Comparison of ENCODE assay signal across 28 mouse cellular contexts in genomic region chr1:34211704-34212103, GRCm38 (mm10).
DNase-seq lines count a peak whose midpoint lies in the region; ATAC-seq and TF ChIP-seq lines count a peak whose summit lies in the region.
"Had no signal": no experiment of that assay in that cellular context is flagged by ENCODE, and none has a peak within 500 bp of the region (broad histone marks: within the 10 kb centered on the region; RNA-seq: fewer than 3 reads in every experiment).

No protein-coding gene starts in this region.

- no peak for TF ChIP-seq CTCF in hindbrain, postnatal 0 days (IDR thresholded peaks at IDR 0.05; ENCODE audit: low read depth)

- peaks cover 50% of the 10 kb centered on the region for H3K36me3 ChIP-seq in hindbrain, embryonic 12.5 days
- peaks cover 52% of the 10 kb centered on the region for H3K36me3 ChIP-seq in hindbrain, postnatal 0 days (ENCODE audit: insufficient read depth, low read length)
- no peaks in the 10 kb centered on the region; the same call in 1 of the 2 replicates for H3K36me3 ChIP-seq in midbrain, embryonic 11.5 days (ENCODE audit: control insufficient read depth, insufficient read depth, low read length)
- peaks cover 62% of the 10 kb centered on the region for H3K36me3 ChIP-seq in midbrain, embryonic 14.5 days (ENCODE audit: control insufficient read depth, insufficient read depth, low read length)

- WGBS in hindbrain, embryonic 12.5 days, result 62% methylated on average over 3 of the region's 3 CpGs
- 42% methylated on average over 3 of the region's 3 CpGs for WGBS in hindbrain, postnatal 0 days
- WGBS in midbrain, embryonic 11.5 days, result 28% methylated on average over 3 of the region's 3 CpGs
- WGBS in midbrain, embryonic 14.5 days, result 10% methylated on average over 3 of the region's 3 CpGs

- H3K9me3 ChIP-seq in hindbrain, embryonic 12.5 days (replicated peaks), result no peaks in the 10 kb centered on the region
- H3K9me3 ChIP-seq in hindbrain, postnatal 0 days (ENCODE audit: low read length), result no peaks in the 10 kb centered on the region
- no peaks in the 10 kb centered on the region for H3K9me3 ChIP-seq in midbrain, embryonic 11.5 days (ENCODE audit: control insufficient read depth, low read length)
- no peaks in the 10 kb centered on the region for H3K9me3 ChIP-seq in midbrain, embryonic 14.5 days (ENCODE audit: control insufficient read depth, low read length)
- H3K9me3 ChIP-seq: hindbrain, embryonic 10.5 days; intestine, embryonic 15.5 days; limb, embryonic 10.5 days; limb, embryonic 15.5 days; neural tube, embryonic 12.5 days had no signal

- 0 out of 2 replicates have a peak, but pooled peaks have one; percentile 35 for ATAC-seq in hindbrain, embryonic 12.5 days (ENCODE audit: low FRiP score)
- no peak for ATAC-seq in hindbrain, postnatal 0 days
- ATAC-seq in midbrain, embryonic 11.5 days (ENCODE audit: low FRiP score), result peak; percentile 86
- peak; percentile 27; the same call in 1 of the 2 replicates for ATAC-seq in midbrain, embryonic 14.5 days (ENCODE audit: low FRiP score, low TSS enrichment)
- ATAC-seq: CD4-positive, CD25-positive, alpha-beta regulatory T cell, adult 4 months; forebrain, embryonic 14.5 days; hindbrain, embryonic 16.5 days; intestine, embryonic 15.5 days had no signal

- no peak overlapping the region for H3K27ac ChIP-seq in hindbrain, embryonic 12.5 days
- no peak overlapping the region for H3K27ac ChIP-seq in hindbrain, postnatal 0 days
- no peak overlapping the region for H3K27ac ChIP-seq in midbrain, embryonic 11.5 days (ENCODE audit: low read depth, low read length)
- no peak overlapping the region for H3K27ac ChIP-seq in midbrain, embryonic 14.5 days (replicated peaks; ENCODE audit: low read depth, low read length)
- H3K27ac ChIP-seq: gastrocnemius, adult 2 months; hindbrain, embryonic 10.5 days; intestine, embryonic 15.5 days; kidney, postnatal 0 days; limb, embryonic 10.5 days; limb, embryonic 15.5 days; liver, embryonic 14.5 days; neural tube, embryonic 12.5 days had no signal

- no peaks in the 10 kb centered on the region for H3K27me3 ChIP-seq in hindbrain, embryonic 12.5 days
- no peaks in the 10 kb centered on the region for H3K27me3 ChIP-seq in hindbrain, postnatal 0 days (ENCODE audit: insufficient read depth, low read length)
- peaks cover 9% of the 10 kb centered on the region for H3K27me3 ChIP-seq in midbrain, embryonic 11.5 days (ENCODE audit: control insufficient read depth, insufficient read depth, low read length)
- H3K27me3 ChIP-seq in midbrain, embryonic 14.5 days (ENCODE audit: control insufficient read depth, insufficient read depth, low read length), result no peaks in the 10 kb centered on the region
- H3K27me3 ChIP-seq: intestine, embryonic 15.5 days; limb, embryonic 15.5 days; neural tube, embryonic 12.5 days had no signal

- H3K4me3 ChIP-seq in hindbrain, embryonic 12.5 days, result no peak overlapping the region
- H3K4me3 ChIP-seq in hindbrain, postnatal 0 days (ENCODE audit: low read length), result no peak overlapping the region
- H3K4me3 ChIP-seq in midbrain, embryonic 11.5 days (ENCODE audit: low read depth, low read length), result no peak overlapping the region
- H3K4me3 ChIP-seq in midbrain, embryonic 14.5 days (replicated peaks; ENCODE audit: low read depth, low read length), result no peak overlapping the region
- H3K4me3 ChIP-seq: gastrocnemius, adult 2 months; hindbrain, embryonic 10.5 days; intestine, embryonic 15.5 days; limb, embryonic 10.5 days; limb, embryonic 15.5 days; myocyte; neural tube, embryonic 12.5 days had no signal

- H3K9ac ChIP-seq in hindbrain, embryonic 12.5 days, result no peak overlapping the region
- no peak overlapping the region for H3K9ac ChIP-seq in hindbrain, postnatal 0 days (replicated peaks; ENCODE audit: low read length)
- H3K9ac ChIP-seq in midbrain, embryonic 11.5 days (ENCODE audit: low read length), result no peak overlapping the region
- no peak overlapping the region for H3K9ac ChIP-seq in midbrain, embryonic 14.5 days (replicated peaks; ENCODE audit: low read length)
- H3K9ac ChIP-seq: intestine, embryonic 15.5 days; limb, embryonic 15.5 days; liver, embryonic 14.5 days; neural tube, embryonic 12.5 days had no signal

- no peaks in the 10 kb centered on the region for H3K4me1 ChIP-seq in hindbrain, embryonic 12.5 days
- H3K4me1 ChIP-seq in hindbrain, postnatal 0 days (ENCODE audit: insufficient read depth, low read length), result no peaks in the 10 kb centered on the region
- H3K4me1 ChIP-seq in midbrain, embryonic 11.5 days (ENCODE audit: control insufficient read depth, insufficient read depth, low read length), result peaks cover 6% of the 10 kb centered on the region
- no peaks in the 10 kb centered on the region for H3K4me1 ChIP-seq in midbrain, embryonic 14.5 days (ENCODE audit: control insufficient read depth, insufficient read depth, low read length)
- H3K4me1 ChIP-seq: intestine, embryonic 15.5 days; limb, embryonic 10.5 days; limb, embryonic 15.5 days; neural tube, embryonic 12.5 days had no signal

- H3K4me2 ChIP-seq in hindbrain, embryonic 12.5 days (replicated peaks), result no peak overlapping the region
- no peak overlapping the region for H3K4me2 ChIP-seq in hindbrain, postnatal 0 days (ENCODE audit: low read depth, low read length)
- no peak overlapping the region for H3K4me2 ChIP-seq in midbrain, embryonic 11.5 days
- H3K4me2 ChIP-seq in midbrain, embryonic 14.5 days (ENCODE audit: low read length), result no peak overlapping the region
- H3K4me2 ChIP-seq: intestine, embryonic 15.5 days; limb, embryonic 15.5 days; neural tube, embryonic 12.5 days had no signal

- DNase-seq in hindbrain, postnatal 0 days (ENCODE audit: low spot score), result no peak
- no peak for DNase-seq in midbrain, embryonic 11.5 days (ENCODE audit: low spot score, missing footprints)
- DNase-seq in midbrain, embryonic 14.5 days, result peak; percentile 48
- DNase-seq in retina, postnatal 1 day, result peak; percentile 89
- DNase-seq in gastrocnemius, adult 8-10 months (ENCODE audit: low spot score in 2 of 2), result no peak
- DNase-seq in frontal cortex, postnatal 14 days (ENCODE audit: low spot score in 2 of 2), result no peak
- DNase-seq: adrenal gland, postnatal 14 days; cerebellum, adult 18-20 months; cerebellum, postnatal 10 days; gastrocnemius, adult 2 months; heart, postnatal 14 days; kidney, adult 8-10 months; lung, adult 2 months; lung, postnatal 10 days; spleen, adult 18-20 months; thymus, postnatal 14 days had no signal

Comparison
In these comparisons a context has a peak if more than half of its experiments do, and no peak if none do; other contexts are left out.
1. DNase-seq: peak in midbrain, embryonic 14.5 days (single experiment) and retina, postnatal 1 day (single experiment); none in hindbrain, postnatal 0 days (single experiment), midbrain, embryonic 11.5 days (single experiment), gastrocnemius, adult 8-10 months (0 of 2) and frontal cortex, postnatal 14 days (0 of 2).